Mouse (Mus musculus) forebrain, embryonic 10.5 days (tissue): ENCODE measurements around the gene Dock6. TPM values are rescaled to one million over a fixed set of nuclear protein-coding genes. Genes with fewer than 3 reads are reported as not detected.

Experiments
- DNase-seq: peaks from one replicate; pipeline ENCODE4 v3.0.0-alpha.2; 2017; ENCODE audit warnings: low spot score; ENCODE audit errors: extremely low spot score
- H3K27ac ChIP-seq: fragments of 300-500 bp; sonication (generic); 2 replicates; pipeline ENCODE4 v1.5.1; 2016; ENCODE audit warnings: mild to moderate bottlenecking
- H3K27me3 ChIP-seq: fragments of 300-500 bp; sonication (generic); 2 replicates; pipeline ENCODE4 v1.6.1; 2016; ENCODE audit warnings: mild to moderate bottlenecking; ENCODE audit not compliant: poor library complexity, severe bottlenecking
- H3K36me3 ChIP-seq: fragments of 300-500 bp; sonication (generic); replicated peaks from 2 replicates; pipeline ENCODE4 v1.6.1; 2016; ENCODE audit warnings: mild to moderate bottlenecking, moderate library complexity
- H3K4me1 ChIP-seq: fragments of 300-500 bp; sonication (generic); 2 replicates; pipeline ENCODE4 v1.6.1; 2016
- H3K4me3 ChIP-seq: fragments of 300-500 bp; sonication (generic); 2 replicates; pipeline ENCODE4 v1.5.1; 2016; ENCODE audit warnings: mild to moderate bottlenecking, moderate library complexity
- H3K9me3 ChIP-seq: fragments of 300-500 bp; sonication (generic); 2 replicates; pipeline ENCODE4 v1.6.1; 2016; ENCODE audit warnings: mild to moderate bottlenecking, moderate library complexity
- WGBS: fragments of 180-500 bp; shearing (Covaris S2); methylation state at CpG from one replicate; pipeline ENCODE4 v1.1.7; 2016; 5-methylcytosine and 5-hydroxymethylcytosine counted together
- microRNA-seq: library from miRNA; unstranded; fragments of <30 nt; microRNA quantifications from one replicate; pipeline ENCODE4, GENCODE M21; 2017
- polyA plus RNA-seq: library from polyadenylated mRNA; unstranded; fragments of >200 nt; fragmentation: Nextera tagmentation; extraction: Ambion mirVana; gene quantifications from 2 replicates; pipeline ENCODE4 v1.2.1, GENCODE M21; 2016

Gene Dock6
- polyA plus RNA-seq, 1 experiment from 2014 or later = 24.2 TPM

GRCm38 (mm10) chr9:21760155-21761088, 92.0 kb downstream of the Dock6 start, which contains the start of gene Spc24:
Spc24 (minus strand) TSS chr9:21760303.
- DNase-seq = peak; percentile 99
- peaks cover 28% of the 10 kb centered on the region for H3K4me1 ChIP-seq
- H3K27me3 ChIP-seq = no peaks in the 10 kb centered on the region
- whole genome bisulfite sequencing = under 1% methylated on average over 49 of the region's 54 CpGs
- peak within 1 kb of the TSS; percentile 89 for H3K4me3 ChIP-seq
- peaks cover 33% of the 10 kb centered on the region for H3K36me3 ChIP-seq
- H3K9me3 ChIP-seq = no peaks in the 10 kb centered on the region
- peak within 1 kb of the TSS; percentile 98 for H3K27ac ChIP-seq

GRCm38 (mm10) chr9:21759718-21760117, 92.7 kb downstream of the Dock6 start:
- H3K36me3 ChIP-seq = peaks cover 40% of the 10 kb centered on the region
- peak overlapping the region; percentile 98 for H3K27ac ChIP-seq
- DNase-seq = no peak
- peaks cover 28% of the 10 kb centered on the region for H3K4me1 ChIP-seq
- no peaks in the 10 kb centered on the region for H3K9me3 ChIP-seq
- no peaks in the 10 kb centered on the region for H3K27me3 ChIP-seq
- WGBS = under 1% methylated on average over 20 of the region's 20 CpGs
- H3K4me3 ChIP-seq = peak overlapping the region; percentile 89

GRCm38 (mm10) chr9:21758576-21759529, 93.6 kb downstream of the Dock6 start:
- Histone ChIP-seq H3K27ac (peak overlapping the region; percentile 98), H3K27me3 (no peaks in the 10 kb centered on the region), H3K9me3 (no peaks in the 10 kb centered on the region), H3K36me3 (peaks cover 48% of the 10 kb centered on the region), H3K4me3 (peak overlapping the region; percentile 89), H3K4me1 (peaks cover 28% of the 10 kb centered on the region)
- no peak for DNase-seq
- 69% methylated on average over 14 of the region's 14 CpGs for WGBS

- Histone ChIP-seq H3K9me3 (no peaks in the 10 kb centered on the region), H3K27me3 (no peaks in the 10 kb centered on the region), H3K4me3 (no peak overlapping the region), H3K27ac (no peak overlapping the region), H3K4me1 (peaks cover 35% of the 10 kb centered on the region), H3K36me3 (peaks cover 73% of the 10 kb centered on the region)
- 87% methylated on average over 13 of the region's 13 CpGs for WGBS
- no peak for DNase-seq
Observed at GRCm38 (mm10) chr9:21754516-21755321, 97.7 kb downstream of the Dock6 start.

GRCm38 (mm10) chr9:21754003-21754402, 98.4 kb downstream of the Dock6 start:
- Histone ChIP-seq H3K27me3 (no peaks in the 10 kb centered on the region), H3K27ac (no peak overlapping the region), H3K36me3 (peaks cover 80% of the 10 kb centered on the region), H3K9me3 (no peaks in the 10 kb centered on the region), H3K4me1 (peaks cover 28% of the 10 kb centered on the region), H3K4me3 (no peak overlapping the region)
- WGBS = 88% methylated on average over 2 of the region's 2 CpGs
- no peak for DNase-seq

GRCm38 (mm10) chr9:21752252-21752792, 100.1 kb downstream of the Dock6 start:
- Histone ChIP-seq H3K4me1 (peaks cover 15% of the 10 kb centered on the region; the same call in 1 of the 2 replicates), H3K36me3 (peaks cover 82% of the 10 kb centered on the region), H3K27me3 (no peaks in the 10 kb centered on the region), H3K9me3 (no peaks in the 10 kb centered on the region), H3K4me3 (no peak overlapping the region), H3K27ac (peak overlapping the region; percentile 21; the same call in 1 of the 2 replicates)
- DNase-seq = no peak
- WGBS = 63% methylated on average over 10 of the region's 10 CpGs

- H3K27me3 ChIP-seq = no peaks in the 10 kb centered on the region
- H3K4me1 ChIP-seq = peaks cover 12% of the 10 kb centered on the region; the same call in 1 of the 2 replicates
- peaks cover 82% of the 10 kb centered on the region for H3K36me3 ChIP-seq
- H3K4me3 ChIP-seq = no peak overlapping the region
- 0 out of 2 replicates have a peak overlapping the region, but pooled peaks have one; percentile 33 for H3K27ac ChIP-seq
- DNase-seq = no peak
- no peaks in the 10 kb centered on the region for H3K9me3 ChIP-seq
- WGBS = 86% methylated on average over 6 of the region's 6 CpGs
Observed at GRCm38 (mm10) chr9:21751347-21751746, 101.1 kb downstream of the Dock6 start.

GRCm38 (mm10) chr9:21750370-21750769, 102.1 kb downstream of the Dock6 start:
- Histone ChIP-seq H3K27me3 (no peaks in the 10 kb centered on the region), H3K4me3 (no peak overlapping the region), H3K27ac (no peak overlapping the region), H3K36me3 (peaks cover 83% of the 10 kb centered on the region), H3K9me3 (no peaks in the 10 kb centered on the region), H3K4me1 (peaks cover 12% of the 10 kb centered on the region; the same call in 1 of the 2 replicates)
- no peak for DNase-seq
- WGBS = 73% methylated on average over 3 of the region's 3 CpGs

Small RNAs within 50 kb of the gene (microRNA-seq; reads per million reads assigned to microRNA genes)
- 5.1 reads per million, percentile 12 among the genes with 10 or more reads in this experiment for gene Mir7083

Other genes starting within 250 kb of the Dock6 start
- gene Smarca4, start 236.5 kb downstream of the Dock6 start, polyA plus RNA-seq = 147 and 149 TPM in 2 replicates
- gene Ldlr, start 129.2 kb downstream of the Dock6 start, polyA plus RNA-seq = 58.5 and 60.0 TPM in 2 replicates
- 196 and 197 TPM in 2 replicates for gene Spc24, start 92.3 kb downstream of the Dock6 start, polyA plus RNA-seq
- 8.6 and 8.9 TPM in 2 replicates for gene Kank2, start 53.9 kb downstream of the Dock6 start, polyA plus RNA-seq
- gene Angptl8, start 17.1 kb downstream of the Dock6 start, polyA plus RNA-seq = 0.62 and 0.94 TPM in 2 replicates
- gene Rab3d, start 65.6 kb upstream of the Dock6 start, polyA plus RNA-seq = 5.1 and 5.3 TPM in 2 replicates
- 3.5 and 3.6 TPM in 2 replicates for gene Ccdc159, start 74.8 kb upstream of the Dock6 start, polyA plus RNA-seq
- gene Tmem205, start 74.9 kb upstream of the Dock6 start, polyA plus RNA-seq = 32.0 and 33.7 TPM in 2 replicates
- gene Plppr2, start 84.4 kb upstream of the Dock6 start, polyA plus RNA-seq = 9.0 and 11.5 TPM in 2 replicates
- gene Swsap1, start 103.1 kb upstream of the Dock6 start, polyA plus RNA-seq = 7.2 and 9.6 TPM in 2 replicates
- gene Epor, start 110.9 kb upstream of the Dock6 start, polyA plus RNA-seq = 10.2 and 10.8 TPM in 2 replicates
- 4.7 and 5.2 TPM in 2 replicates for gene Rgl3, start 136.8 kb upstream of the Dock6 start, polyA plus RNA-seq
- gene Ccdc151, start 150.0 kb upstream of the Dock6 start, polyA plus RNA-seq = 4.6 and 5.0 TPM in 2 replicates
- 109 and 110 TPM in 2 replicates for gene Prkcsh, start 150.2 kb upstream of the Dock6 start, polyA plus RNA-seq
- gene Elavl3, start 199.4 kb upstream of the Dock6 start, polyA plus RNA-seq = 11.2 and 14.8 TPM in 2 replicates
- not detected in 2 replicates for gene Gm49318, start 218.6 kb upstream of the Dock6 start, polyA plus RNA-seq
- 10.0 and 11.3 TPM in 2 replicates for gene Zfp653, start 218.7 kb upstream of the Dock6 start, polyA plus RNA-seq
- gene Ecsit, start 232.8 kb upstream of the Dock6 start, polyA plus RNA-seq = 42.0 and 43.2 TPM in 2 replicates
- 0.46 and 1.0 TPM in 2 replicates for gene Cnn1, start 246.6 kb upstream of the Dock6 start, polyA plus RNA-seq